Mouse (Mus musculus) heart, adult 9 months (tissue): Measurements from ENCODE around the gene Elmo1.
A peak's percentile ranks its signal among the peaks of the same experiment; 100 is the strongest.

Experiments used
- DNase-seq, 2 experiments: peaks; one replicate each; pipeline ENCODE4 v3.0.0; 2022; ENCODE audit warnings: low spot score in 2 of 2

The Elmo1 gene

GRCm38 (mm10) chr13:20207126-20207525 lies 116.7 kb downstream of the Elmo1 start:
- DNase-seq = no peak

DNA sequence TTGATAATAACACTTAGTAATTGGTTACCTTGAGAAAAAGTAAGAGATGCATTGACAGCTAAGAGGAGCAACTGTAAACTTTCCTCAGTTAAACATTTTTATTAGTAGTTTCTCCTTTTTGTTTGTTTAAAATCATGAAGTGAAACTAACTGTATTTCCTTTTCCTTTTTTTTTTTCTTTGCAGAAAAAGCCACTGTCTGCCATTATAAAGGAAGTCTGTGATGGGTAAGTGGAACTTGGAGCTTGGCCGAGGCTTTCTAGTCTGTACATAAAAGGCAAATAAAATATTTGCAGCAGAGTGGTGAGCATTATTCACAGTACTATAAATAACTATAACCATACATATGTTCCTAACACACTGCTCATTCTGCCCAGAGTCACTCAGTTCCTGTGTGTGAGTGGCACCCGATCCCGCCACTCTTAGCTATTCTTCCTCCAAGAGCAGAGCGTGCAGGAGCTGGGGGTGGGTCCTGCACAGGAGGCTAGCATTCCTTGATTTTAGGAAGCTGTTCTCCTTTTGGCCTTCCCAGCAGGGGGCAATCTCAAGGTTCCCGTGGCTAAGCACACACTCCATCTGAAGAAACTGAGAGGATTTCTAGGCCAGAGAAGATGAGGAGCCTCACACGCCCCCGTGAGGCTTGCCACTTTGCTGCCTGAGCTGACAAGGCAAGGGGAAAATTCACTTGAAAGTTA lies 117.7 kb downstream of the Elmo1 start:
- peak in 1 of 2 experiments; percentile 34 for DNase-seq

DNA sequence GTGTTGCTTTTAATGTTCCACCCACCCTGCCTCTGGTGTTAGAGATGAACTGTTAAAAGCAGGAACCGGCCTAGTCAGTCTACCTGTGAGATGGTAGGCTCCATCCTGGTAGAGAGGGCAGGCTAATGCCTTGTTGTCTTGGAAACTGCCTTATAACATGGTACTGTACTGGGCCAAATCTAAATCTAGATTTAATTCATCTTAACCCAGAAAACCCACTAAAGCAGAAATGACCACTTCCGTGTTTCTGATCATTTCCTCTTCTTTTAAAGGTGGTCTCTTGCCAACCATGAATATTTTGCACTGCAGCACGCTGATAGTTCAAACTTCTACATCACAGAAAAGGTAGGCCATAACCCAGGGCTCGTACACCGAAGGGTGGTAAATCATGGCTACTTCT lies 118.5 kb downstream of the Elmo1 start:
- DNase-seq = no peak

DNA sequence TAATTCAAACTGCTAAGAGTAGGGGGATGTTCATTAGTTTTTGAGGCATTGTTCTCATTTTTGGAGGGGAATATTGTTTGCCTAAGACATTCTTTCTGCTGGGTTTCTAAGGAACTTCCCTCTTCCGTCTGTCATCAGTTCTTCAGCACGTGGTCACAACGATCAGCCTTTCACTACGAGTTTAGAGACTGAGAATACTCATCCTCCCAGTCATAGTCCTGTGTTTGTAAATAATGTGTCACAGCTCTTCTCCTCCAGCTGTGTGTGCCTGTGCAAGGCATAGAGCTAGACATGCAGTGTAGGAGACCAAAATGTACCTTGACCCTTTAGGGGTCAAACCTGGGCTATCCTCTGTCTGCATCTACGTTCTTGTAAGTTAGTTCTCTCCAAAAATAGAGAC lies 121.4 kb downstream of the Elmo1 start:
- DNase-seq = no peak

DNA sequence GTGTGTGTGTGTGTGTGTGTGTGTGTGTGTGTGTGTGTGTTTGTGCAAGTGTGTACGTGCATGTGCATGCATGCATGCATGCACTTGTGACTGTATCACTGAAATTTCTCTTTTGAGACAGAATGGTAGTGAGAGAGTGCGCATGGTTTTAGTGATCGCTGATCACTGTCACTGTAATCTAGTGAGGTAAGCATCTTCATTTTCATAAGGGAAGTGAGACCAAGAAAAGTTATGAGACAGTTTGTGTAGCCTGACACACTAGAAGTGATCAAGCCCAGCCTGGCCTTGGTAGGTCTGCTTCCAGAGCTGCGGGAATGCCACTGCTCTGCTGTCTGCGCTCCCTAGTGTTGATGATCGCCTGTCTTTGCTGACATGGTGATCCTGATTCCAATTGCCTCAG lies 122.3 kb downstream of the Elmo1 start:
- no peak for DNase-seq

- DNase-seq = no peak
Measured at GRCm38 (mm10) chr13:20213861-20214260, 123.5 kb downstream of the Elmo1 start.

GRCm38 (mm10) chr13:20217453-20218090 lies 127.2 kb downstream of the Elmo1 start:
- DNase-seq = peak; percentile 54 to 57

DNA sequence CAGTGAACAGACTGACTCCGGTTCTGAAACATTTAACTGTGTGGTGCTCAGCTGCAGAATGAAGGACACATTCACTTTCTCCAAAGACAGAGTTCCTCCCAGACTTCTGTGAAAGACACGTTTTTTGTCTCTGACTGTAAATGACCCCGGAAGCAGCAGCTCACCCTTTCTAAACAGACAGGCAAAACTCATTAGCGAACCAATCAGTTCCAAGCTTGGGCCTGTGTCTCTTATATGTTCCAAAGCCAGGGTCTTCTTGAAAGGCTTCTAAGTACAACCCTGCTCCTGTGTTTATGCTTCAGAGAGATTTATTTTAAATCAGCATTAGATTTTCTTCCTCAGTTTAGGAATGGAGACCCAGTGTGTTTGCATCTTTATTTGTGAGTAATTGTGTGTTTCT lies 127.7 kb downstream of the Elmo1 start:
- DNase-seq = no peak

DNA sequence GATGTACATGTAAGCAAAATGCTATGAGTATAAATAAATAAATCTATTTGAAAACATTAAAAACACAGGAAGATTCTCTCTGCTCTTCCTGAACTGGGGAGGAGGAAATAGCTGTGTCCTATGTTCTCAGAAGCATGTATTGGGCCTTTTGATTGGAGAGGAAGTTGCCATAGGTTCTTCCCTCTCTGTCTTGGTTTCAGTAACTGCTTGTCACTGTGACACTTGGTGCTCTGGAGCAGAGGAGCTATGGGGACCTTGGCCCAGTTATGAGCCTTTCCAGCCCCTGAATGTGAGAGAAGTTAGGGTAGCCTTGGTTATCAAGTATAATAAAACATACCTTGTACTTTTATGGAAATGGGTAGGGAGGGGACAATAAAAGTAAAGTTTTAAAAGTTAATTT lies 130.0 kb downstream of the Elmo1 start:
- DNase-seq = no peak

GRCm38 (mm10) chr13:20227923-20228705 lies 137.7 kb downstream of the Elmo1 start:
- no peak for DNase-seq

- peak; percentile 82 to 84 for DNase-seq
Measured at GRCm38 (mm10) chr13:20231837-20232728, 141.7 kb downstream of the Elmo1 start.

GRCm38 (mm10) chr13:20233707-20234106 lies 143.3 kb downstream of the Elmo1 start:
- DNase-seq = no peak

- peak in 1 of 2 experiments; percentile 23 for DNase-seq
Measured at GRCm38 (mm10) chr13:20237615-20238014, 147.2 kb downstream of the Elmo1 start.

GRCm38 (mm10) chr13:20238146-20238545 lies 147.8 kb downstream of the Elmo1 start:
- DNase-seq = peak in 1 of 2 experiments; percentile 18

DNA sequence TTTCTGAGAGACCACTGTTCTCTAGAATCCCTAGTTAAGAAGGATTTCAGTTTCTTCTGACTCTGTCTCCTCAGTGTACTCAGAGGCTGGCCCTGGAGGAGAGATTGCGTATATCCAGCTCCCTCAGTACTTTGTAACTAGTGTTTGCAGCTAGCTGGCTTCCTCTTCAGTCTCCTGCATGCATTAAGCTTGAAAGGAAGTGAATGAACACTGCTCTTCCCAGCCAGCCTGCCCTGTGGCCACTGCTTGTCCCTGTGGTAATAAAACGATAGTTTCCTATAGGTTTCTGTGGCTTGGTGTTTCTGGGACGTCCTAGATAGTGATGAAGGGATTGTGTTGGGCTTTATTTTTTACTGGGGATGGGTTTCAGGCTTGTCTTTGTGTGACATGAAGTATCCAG lies 148.3 kb downstream of the Elmo1 start:
- DNase-seq = no peak

DNA sequence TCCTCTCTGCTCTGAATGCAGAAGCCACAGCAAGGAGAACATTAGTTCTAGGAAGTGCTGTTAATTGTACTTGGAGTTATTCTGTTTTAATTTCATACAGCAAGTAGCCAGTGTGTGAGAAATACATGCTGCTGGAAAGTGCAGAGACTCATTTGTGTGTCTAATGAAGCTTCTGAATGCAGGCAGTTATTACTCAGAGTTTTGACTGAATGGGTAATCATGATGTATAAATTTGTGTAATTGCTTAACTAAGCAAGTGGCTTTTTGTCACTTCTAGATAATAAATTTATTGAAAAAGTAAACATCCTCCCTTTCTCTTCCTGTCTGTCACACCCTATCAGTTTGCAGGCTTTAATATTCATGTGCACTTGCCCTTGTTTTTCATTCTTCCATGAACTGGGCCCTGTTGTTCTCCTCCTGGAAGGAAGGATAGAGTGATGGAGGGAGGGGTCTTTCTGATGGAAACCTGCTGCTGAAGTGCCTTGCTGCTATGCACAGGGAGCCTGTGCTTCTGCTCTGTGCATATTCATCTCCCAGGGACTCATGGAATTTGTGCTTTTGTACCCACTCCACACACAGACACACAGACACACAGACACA lies 159.8 kb downstream of the Elmo1 start:
- DNase-seq = no peak

- DNase-seq = peak in 1 of 2 experiments; percentile 17
Measured at GRCm38 (mm10) chr13:20254911-20255310, 164.5 kb downstream of the Elmo1 start.

GRCm38 (mm10) chr13:20255380-20255779 lies 165.0 kb downstream of the Elmo1 start:
- peak; percentile 73 to 81 for DNase-seq

- no peak for DNase-seq
Measured at GRCm38 (mm10) chr13:20256613-20257012, 166.2 kb downstream of the Elmo1 start.

GRCm38 (mm10) chr13:20257562-20258525 lies 167.4 kb downstream of the Elmo1 start:
- DNase-seq = no peak
